Mouse (Mus musculus) midbrain, embryonic 12.5 days (tissue): ENCODE results near the gene Gpt2. TPM values are rescaled to one million over a fixed set of nuclear protein-coding genes. Genes with fewer than 3 reads are reported as not detected.

Experiments used
- ATAC-seq: fragments of 200-750 bp; cut with Nextera tagmentation; 2 replicates; pipeline ENCODE4 v1.8.0; 2017; ENCODE audit warnings: low read depth, moderate TSS enrichment, moderate library complexity; ENCODE audit not compliant: low FRiP score
- H3K27ac ChIP-seq: fragments of 300-500 bp; sonication (generic); replicated peaks from 2 replicates; pipeline ENCODE4 v1.5.1; 2016; ENCODE audit warnings: mild to moderate bottlenecking
- H3K27me3 ChIP-seq: fragments of 300-500 bp; sonication (generic); 2 replicates; pipeline ENCODE4 v1.6.1; 2016; ENCODE audit warnings: mild to moderate bottlenecking
- H3K36me3 ChIP-seq: fragments of 300-500 bp; sonication (generic); 2 replicates; pipeline ENCODE4 v1.6.1; 2016
- H3K4me1 ChIP-seq: fragments of 300-500 bp; sonication (generic); 2 replicates; pipeline ENCODE4 v1.6.1; 2016
- H3K4me2 ChIP-seq: fragments of 300-500 bp; sonication (generic); replicated peaks from 2 replicates; pipeline ENCODE4 v1.6.1; 2016; ENCODE audit warnings: mild to moderate bottlenecking, moderate library complexity
- H3K4me3 ChIP-seq: fragments of 300-500 bp; sonication (generic); 2 replicates; pipeline ENCODE4 v1.5.1; 2016; ENCODE audit warnings: mild to moderate bottlenecking
- H3K9ac ChIP-seq: fragments of 300-500 bp; sonication (generic); replicated peaks from 2 replicates; pipeline ENCODE4 v1.6.1; 2016; ENCODE audit warnings: mild to moderate bottlenecking, moderate library complexity
- H3K9me3 ChIP-seq: fragments of 300-500 bp; sonication (generic); 2 replicates; pipeline ENCODE4 v1.6.1; 2016; ENCODE audit warnings: mild to moderate bottlenecking
- WGBS: fragments of 180-500 bp; shearing (Covaris S2); methylation state at CpG from one replicate; pipeline ENCODE4 v1.1.7; 2016; 5-methylcytosine and 5-hydroxymethylcytosine counted together
- polyA plus RNA-seq: library from polyadenylated mRNA; unstranded; fragments of >200 nt; fragmentation: Nextera tagmentation; extraction: Ambion mirVana; gene quantifications from 2 replicates; pipeline ENCODE4 v1.2.1, GENCODE M21; 2016

The Gpt2 gene
- polyA plus RNA-seq, 1 experiment from 2014 or later: 32.4 TPM

DNA sequence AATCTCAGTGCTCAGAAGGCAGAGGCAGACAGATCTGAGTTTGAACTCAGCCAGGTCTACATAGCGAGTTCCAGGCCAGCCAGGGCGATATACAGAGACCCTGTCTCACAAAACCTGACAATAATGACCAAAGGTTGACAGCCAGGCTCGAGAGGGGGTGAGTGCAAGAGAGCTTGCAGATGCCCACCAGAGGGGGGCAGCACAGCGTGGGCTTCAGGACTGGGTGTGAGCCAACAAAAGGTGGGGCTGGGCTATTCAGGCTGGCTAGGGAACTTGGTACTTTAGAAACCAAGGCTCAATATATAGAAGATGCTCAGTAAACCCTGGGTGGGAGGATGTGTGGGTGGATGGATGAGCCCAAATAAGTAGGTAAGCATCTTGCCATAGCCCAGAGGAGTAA lies 16.3 kb downstream of the Gpt2 start:
- H3K36me3 ChIP-seq: peaks cover 50% of the 10 kb centered on the region
- H3K9ac ChIP-seq: no peak overlapping the region
- H3K27me3 ChIP-seq: no peaks in the 10 kb centered on the region
- H3K9me3 ChIP-seq: no peaks in the 10 kb centered on the region
- no peak overlapping the region for H3K27ac ChIP-seq
- no peak for ATAC-seq
- H3K4me2 ChIP-seq: no peak overlapping the region
- WGBS: 80% methylated on average over 4 of the region's 4 CpGs
- H3K4me1 ChIP-seq: no peaks in the 10 kb centered on the region
- H3K4me3 ChIP-seq: no peak overlapping the region

DNA sequence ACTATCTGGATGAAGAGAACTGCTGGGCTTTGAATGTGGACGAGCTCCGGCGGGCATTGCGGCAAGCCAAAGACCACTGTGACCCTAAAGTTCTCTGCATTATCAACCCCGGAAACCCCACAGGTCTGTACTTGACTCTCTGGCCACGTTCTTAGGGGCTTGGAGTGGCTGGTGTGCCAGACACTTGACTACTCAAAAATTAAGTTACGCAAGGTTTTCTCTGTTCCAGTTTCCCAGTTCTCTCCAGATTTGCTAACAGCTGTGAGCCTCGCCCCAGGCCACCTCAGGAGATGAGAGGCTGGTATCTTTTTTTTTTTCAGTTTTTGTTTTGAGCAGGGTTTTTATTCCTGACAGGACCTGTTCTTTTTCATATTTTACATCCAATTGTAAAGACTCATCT lies 19.9 kb downstream of the Gpt2 start:
- H3K9ac ChIP-seq: no peak overlapping the region
- no peak for ATAC-seq
- H3K4me1 ChIP-seq: no peaks in the 10 kb centered on the region
- no peak overlapping the region for H3K4me2 ChIP-seq
- no peaks in the 10 kb centered on the region for H3K9me3 ChIP-seq
- 88% methylated on average over 8 of the region's 8 CpGs for WGBS
- H3K27ac ChIP-seq: no peak overlapping the region
- H3K4me3 ChIP-seq: no peak overlapping the region
- H3K27me3 ChIP-seq: no peaks in the 10 kb centered on the region
- H3K36me3 ChIP-seq: peaks cover 64% of the 10 kb centered on the region

DNA sequence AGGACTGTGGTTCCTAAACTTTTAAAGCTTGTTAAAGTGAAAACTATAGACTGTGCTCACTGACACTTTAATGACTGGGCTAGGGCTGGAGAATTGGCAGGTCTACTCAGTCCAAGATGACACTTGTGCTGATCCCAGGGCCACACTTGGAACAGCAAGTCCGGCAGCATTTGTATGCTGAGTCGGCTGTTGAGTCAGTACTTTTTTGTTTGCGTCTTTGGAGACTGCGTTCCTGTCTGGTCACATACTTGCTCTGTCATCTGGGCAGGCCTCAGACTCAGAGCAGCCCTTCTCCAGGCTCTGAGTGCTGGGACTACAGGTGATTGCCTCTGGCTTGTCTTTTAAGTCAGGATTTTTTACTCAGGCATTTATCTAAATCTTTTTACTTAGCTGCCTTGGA lies 20.9 kb downstream of the Gpt2 start:
- WGBS: 80% methylated on average over 4 of the region's 4 CpGs
- Histone ChIP-seq H3K36me3 (peaks cover 65% of the 10 kb centered on the region), H3K4me3 (no peak overlapping the region), H3K27me3 (no peaks in the 10 kb centered on the region), H3K4me2 (no peak overlapping the region), H3K27ac (peak overlapping the region; percentile 35; the same call in 1 of the 2 replicates), H3K9ac (no peak overlapping the region), H3K4me1 (no peaks in the 10 kb centered on the region), H3K9me3 (no peaks in the 10 kb centered on the region)
- no peak for ATAC-seq

DNA sequence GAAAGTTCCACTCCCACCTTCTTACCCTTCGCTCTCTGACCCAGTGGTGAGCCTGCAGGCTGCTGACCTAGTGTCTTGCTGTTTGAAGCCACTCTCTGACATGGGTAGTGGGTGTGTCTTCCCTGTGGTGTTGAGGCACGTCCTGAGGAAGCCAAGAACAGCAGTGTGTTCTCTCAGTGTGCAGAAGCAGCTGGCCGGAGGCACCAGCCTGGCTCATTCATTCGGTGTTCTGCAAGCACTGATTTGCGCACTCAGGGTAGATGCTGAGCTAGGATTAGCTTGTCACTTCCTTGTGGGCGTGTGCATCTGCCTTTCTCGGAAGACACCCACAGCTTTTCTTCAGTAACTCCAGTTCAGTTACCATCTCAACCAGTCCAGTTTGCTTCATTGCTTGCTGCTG lies 23.0 kb downstream of the Gpt2 start:
- no peak overlapping the region for H3K4me2 ChIP-seq
- H3K9me3 ChIP-seq: no peaks in the 10 kb centered on the region
- peaks cover 63% of the 10 kb centered on the region for H3K36me3 ChIP-seq
- ATAC-seq: no peak
- no peaks in the 10 kb centered on the region for H3K27me3 ChIP-seq
- no peak overlapping the region for H3K4me3 ChIP-seq
- H3K9ac ChIP-seq: no peak overlapping the region
- no peak overlapping the region for H3K27ac ChIP-seq
- no peaks in the 10 kb centered on the region for H3K4me1 ChIP-seq
- WGBS: 74% methylated on average over 7 of the region's 7 CpGs

DNA sequence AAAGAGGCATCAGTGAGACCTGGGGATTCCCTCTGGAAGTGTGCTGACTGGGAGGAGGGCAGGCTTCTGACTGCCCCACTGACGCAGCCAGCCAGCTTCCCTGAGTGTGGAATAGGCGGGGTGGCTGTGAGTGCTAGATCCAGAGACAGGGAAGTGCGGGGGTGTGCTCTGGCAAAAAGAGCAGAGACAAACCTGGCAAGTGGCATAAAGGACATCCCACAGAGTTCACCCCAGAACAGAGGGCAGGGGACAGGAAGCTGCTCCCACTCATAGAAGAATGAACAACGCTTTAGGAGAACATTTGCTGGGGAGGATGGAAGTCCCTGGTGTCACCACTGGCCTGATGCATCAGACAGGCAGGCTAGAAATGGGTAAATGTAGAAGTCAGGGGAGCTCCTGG lies 25.0 kb downstream of the Gpt2 start:
- H3K27ac ChIP-seq: no peak overlapping the region
- no peaks in the 10 kb centered on the region for H3K9me3 ChIP-seq
- H3K4me1 ChIP-seq: no peaks in the 10 kb centered on the region
- H3K36me3 ChIP-seq: peaks cover 76% of the 10 kb centered on the region
- no peak for ATAC-seq
- no peak overlapping the region for H3K4me2 ChIP-seq
- no peaks in the 10 kb centered on the region for H3K27me3 ChIP-seq
- 92% methylated on average over 4 of the region's 4 CpGs for WGBS
- no peak overlapping the region for H3K4me3 ChIP-seq
- H3K9ac ChIP-seq: no peak overlapping the region

DNA sequence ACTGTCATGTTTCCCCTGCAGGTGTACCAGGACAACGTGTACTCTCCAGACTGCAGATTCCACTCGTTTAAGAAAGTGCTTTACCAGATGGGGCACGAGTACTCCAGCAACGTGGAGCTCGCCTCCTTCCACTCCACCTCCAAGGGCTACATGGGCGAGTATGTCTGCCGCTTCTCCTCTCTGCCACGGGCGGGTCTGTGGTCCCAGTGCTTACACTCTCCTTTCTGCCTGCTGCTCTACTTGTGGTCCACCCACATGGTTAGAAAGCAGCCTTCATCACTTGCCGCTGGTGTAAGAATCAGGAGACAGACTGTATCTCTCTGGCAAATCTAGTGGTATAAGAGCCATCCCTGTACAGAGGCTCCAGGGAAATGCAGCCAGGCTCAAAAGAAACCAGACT lies 25.6 kb downstream of the Gpt2 start:
- no peaks in the 10 kb centered on the region for H3K27me3 ChIP-seq
- no peak overlapping the region for H3K9ac ChIP-seq
- peaks cover 80% of the 10 kb centered on the region for H3K36me3 ChIP-seq
- H3K27ac ChIP-seq: no peak overlapping the region
- H3K4me1 ChIP-seq: no peaks in the 10 kb centered on the region
- no peaks in the 10 kb centered on the region for H3K9me3 ChIP-seq
- no peak overlapping the region for H3K4me2 ChIP-seq
- no peak for ATAC-seq
- 93% methylated on average over 10 of the region's 10 CpGs for WGBS
- H3K4me3 ChIP-seq: no peak overlapping the region

DNA sequence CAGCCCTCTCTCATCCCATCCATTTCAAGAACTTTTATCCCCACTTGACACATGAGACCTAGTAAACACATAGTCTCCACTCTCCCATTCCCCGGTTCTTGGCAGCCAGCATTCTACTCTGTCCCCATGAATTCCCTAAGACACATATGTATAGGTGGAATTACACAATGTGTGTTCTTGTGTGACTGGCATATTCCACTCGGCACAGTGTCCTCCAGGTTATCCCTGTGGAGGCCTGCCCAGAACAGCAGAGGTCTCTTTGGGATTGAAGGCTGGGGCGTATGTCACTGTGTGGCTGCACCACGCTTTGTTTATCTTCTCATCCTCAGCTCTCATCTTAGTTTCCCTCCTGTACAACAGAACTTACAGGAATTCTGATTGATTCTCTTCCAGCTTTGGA lies 28.2 kb downstream of the Gpt2 start:
- Histone ChIP-seq H3K9ac (no peak overlapping the region), H3K4me1 (no peaks in the 10 kb centered on the region), H3K27me3 (no peaks in the 10 kb centered on the region), H3K27ac (no peak overlapping the region), H3K36me3 (peaks cover 80% of the 10 kb centered on the region), H3K4me3 (no peak overlapping the region), H3K4me2 (no peak overlapping the region), H3K9me3 (no peaks in the 10 kb centered on the region)
- no peak for ATAC-seq
- 90% methylated on average over 4 of the region's 4 CpGs for WGBS

DNA sequence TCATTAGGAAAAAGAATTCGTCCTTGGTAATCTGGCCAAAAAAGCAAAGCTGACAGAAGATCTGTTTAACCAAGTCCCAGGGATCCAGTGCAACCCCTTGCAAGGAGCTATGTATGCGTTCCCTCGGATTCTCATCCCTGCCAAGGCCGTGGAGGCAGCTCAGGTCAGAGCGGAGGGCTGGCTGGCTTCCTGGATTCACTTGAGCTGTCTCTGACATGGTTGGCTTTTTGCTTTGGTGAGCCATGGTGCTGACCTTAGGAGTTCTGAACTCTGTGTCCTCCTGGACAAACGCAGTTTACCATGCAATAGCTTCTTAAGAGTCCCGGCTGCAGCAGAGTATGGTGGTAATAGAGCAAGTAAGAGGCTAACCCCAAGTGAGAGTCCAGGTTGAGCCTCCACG lies 29.0 kb downstream of the Gpt2 start:
- 90% methylated on average over 8 of the region's 8 CpGs for WGBS
- Histone ChIP-seq H3K9me3 (no peaks in the 10 kb centered on the region), H3K27ac (no peak overlapping the region), H3K4me1 (no peaks in the 10 kb centered on the region), H3K9ac (no peak overlapping the region), H3K36me3 (peaks cover 74% of the 10 kb centered on the region), H3K4me2 (no peak overlapping the region), H3K4me3 (no peak overlapping the region), H3K27me3 (no peaks in the 10 kb centered on the region)
- no peak for ATAC-seq

DNA sequence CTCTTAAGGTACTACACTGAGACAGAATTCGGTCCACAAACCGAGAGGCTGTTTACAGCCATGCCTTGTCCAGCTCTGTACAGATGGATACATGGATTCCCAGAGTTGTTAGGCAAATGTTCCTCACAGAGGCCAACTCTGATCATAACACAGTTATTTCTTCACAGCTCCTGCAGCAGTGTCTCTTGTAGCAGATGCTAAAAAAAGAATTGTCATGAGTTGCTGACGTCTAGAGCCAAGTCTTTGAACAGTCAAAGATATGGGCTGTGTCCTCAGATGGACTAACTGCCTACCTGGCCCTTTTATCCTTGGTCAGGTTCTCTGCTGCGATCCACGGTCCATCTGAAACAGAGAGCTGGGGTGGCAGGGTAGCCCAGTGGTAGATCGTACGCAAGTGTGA lies 31.7 kb downstream of the Gpt2 start:
- no peak overlapping the region for H3K4me2 ChIP-seq
- H3K4me1 ChIP-seq: no peaks in the 10 kb centered on the region
- H3K36me3 ChIP-seq: peaks cover 54% of the 10 kb centered on the region
- H3K9me3 ChIP-seq: no peaks in the 10 kb centered on the region
- H3K4me3 ChIP-seq: no peak overlapping the region
- no peak overlapping the region for H3K9ac ChIP-seq
- no peak for ATAC-seq
- no peak overlapping the region for H3K27ac ChIP-seq
- WGBS: 94% methylated on average over 7 of the region's 7 CpGs
- no peaks in the 10 kb centered on the region for H3K27me3 ChIP-seq

DNA sequence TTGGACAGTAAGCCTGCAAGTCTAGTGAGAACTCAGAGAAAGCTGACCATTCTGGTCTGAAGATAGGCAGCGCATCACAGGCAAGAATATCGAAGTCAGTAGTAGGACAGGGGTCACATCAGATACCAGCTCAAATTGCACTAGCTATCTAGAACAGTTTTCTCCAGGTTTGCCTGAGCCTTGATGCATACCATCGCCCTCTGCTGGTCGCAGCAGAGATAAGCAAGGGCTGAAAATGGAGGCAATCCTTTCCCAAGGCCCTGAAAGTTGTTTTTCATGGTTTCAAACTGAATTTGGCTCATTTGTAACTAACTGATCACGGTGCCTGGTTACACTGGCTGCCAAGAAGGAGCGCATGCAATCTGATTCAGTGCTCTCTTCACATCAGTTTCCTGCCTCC lies 33.7 kb downstream of the Gpt2 start:
- Histone ChIP-seq H3K9ac (no peak overlapping the region), H3K27me3 (no peaks in the 10 kb centered on the region), H3K4me1 (no peaks in the 10 kb centered on the region), H3K27ac (no peak overlapping the region), H3K4me3 (no peak overlapping the region), H3K36me3 (peaks cover 36% of the 10 kb centered on the region), H3K4me2 (no peak overlapping the region), H3K9me3 (no peaks in the 10 kb centered on the region)
- no peak for ATAC-seq
- WGBS: 38% methylated on average over 6 of the region's 6 CpGs

DNA sequence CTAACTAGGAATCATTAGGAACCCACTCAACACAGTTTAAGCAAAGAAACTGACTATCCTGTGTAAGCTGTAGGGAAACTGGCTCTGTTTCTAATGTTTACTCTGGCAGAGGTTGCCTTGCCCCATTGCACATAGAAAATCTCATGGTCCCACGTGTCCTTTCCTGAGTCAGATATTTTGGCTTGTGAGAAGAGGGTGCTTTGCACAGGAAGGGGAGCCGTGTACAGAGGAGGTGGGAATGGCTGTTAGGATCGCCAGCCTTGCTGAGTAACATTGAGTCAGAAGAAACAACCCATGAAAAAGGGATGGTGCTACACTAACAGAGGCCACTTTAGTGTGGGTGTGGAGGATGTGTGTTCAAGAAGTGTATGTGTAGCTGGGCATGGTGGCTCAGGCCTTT lies 36.6 kb downstream of the Gpt2 start:
- Histone ChIP-seq H3K9ac (no peak overlapping the region), H3K27me3 (no peaks in the 10 kb centered on the region), H3K27ac (no peak overlapping the region), H3K9me3 (no peaks in the 10 kb centered on the region), H3K4me3 (no peak overlapping the region), H3K4me1 (no peaks in the 10 kb centered on the region), H3K36me3 (peaks cover 9% of the 10 kb centered on the region; the same call in 1 of the 2 replicates), H3K4me2 (no peak overlapping the region)
- WGBS: 83% methylated on average over 3 of the region's 3 CpGs
- ATAC-seq: no peak

DNA sequence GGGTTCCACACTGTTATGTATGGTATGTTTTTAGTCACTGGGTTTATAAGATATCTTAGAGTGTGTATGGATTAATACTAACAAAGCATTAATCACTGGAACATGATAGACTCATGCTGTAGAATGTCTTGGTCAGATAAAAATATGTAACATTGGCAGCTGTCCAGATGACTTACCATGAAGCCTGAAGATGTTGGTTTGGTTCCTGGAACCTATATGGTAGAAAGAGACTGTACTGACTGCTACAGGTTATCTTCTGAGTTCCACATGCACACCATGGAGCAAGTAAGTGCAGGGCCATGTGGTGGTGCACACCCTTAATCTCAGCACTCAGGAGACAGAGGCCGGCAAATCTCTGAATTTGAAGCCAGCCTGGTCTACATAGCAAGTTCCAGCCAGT lies 38.3 kb downstream of the Gpt2 start:
- Histone ChIP-seq H3K27me3 (no peaks in the 10 kb centered on the region), H3K36me3 (peaks cover 17% of the 10 kb centered on the region), H3K4me2 (no peak overlapping the region), H3K4me1 (no peaks in the 10 kb centered on the region), H3K27ac (no peak overlapping the region), H3K4me3 (no peak overlapping the region), H3K9ac (no peak overlapping the region), H3K9me3 (no peaks in the 10 kb centered on the region)
- no peak for ATAC-seq
- 93% methylated on average over 1 of the region's 1 CpGs for WGBS

DNA sequence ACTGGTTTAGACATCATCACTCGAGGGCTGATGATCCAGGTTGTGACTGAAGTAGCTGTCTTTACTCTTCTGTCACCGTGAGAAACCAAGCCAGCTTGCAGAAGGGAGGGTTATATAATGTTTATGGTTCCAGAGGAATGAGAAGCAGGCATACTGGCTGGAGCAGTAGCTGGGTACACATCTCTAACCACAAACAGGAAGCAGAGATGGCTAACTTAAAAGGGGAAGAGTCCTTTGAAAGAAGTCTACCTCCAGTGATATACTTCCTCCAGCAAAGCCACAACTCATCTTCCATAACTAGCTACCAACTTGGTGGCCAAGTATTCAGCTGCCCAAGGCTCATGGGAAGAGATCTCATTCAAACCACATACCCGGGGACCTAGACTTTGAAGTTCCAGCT lies 39.1 kb downstream of the Gpt2 start:
- 91% methylated on average over 3 of the region's 3 CpGs for WGBS
- Histone ChIP-seq H3K9me3 (no peaks in the 10 kb centered on the region), H3K4me1 (no peaks in the 10 kb centered on the region), H3K36me3 (peaks cover 22% of the 10 kb centered on the region), H3K4me2 (no peak overlapping the region), H3K9ac (no peak overlapping the region), H3K4me3 (no peak overlapping the region), H3K27ac (no peak overlapping the region), H3K27me3 (no peaks in the 10 kb centered on the region)
- no peak for ATAC-seq
